In the genomic region with DNA sequence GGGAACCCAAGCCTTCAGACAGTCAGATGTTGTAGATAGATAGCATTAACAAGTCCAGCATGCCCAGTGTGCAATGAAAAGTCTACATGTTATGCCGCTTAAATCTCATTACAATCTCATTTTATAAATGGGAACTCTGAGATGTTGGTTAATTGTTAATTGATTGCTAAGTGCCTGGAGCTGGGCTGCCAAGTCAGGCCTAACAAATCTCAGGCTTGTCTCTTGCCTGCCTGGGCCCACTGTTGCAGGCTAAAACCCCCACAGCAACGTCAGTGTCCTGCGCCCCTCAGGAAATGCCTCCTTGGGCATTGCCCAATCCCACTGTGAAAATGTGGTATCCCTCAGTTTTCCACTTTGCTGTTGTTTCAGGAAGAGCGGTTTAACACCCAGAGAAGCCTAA, we compare ENCODE assay signal across 13 mouse cellular contexts.
"Had no signal": no experiment of that assay in that cellular context is flagged by ENCODE, and none has a peak within 500 bp of the region (broad histone marks: within the 10 kb centered on the region; RNA-seq: fewer than 3 reads in every experiment).

No protein-coding gene starts in this region.

- H3K4me3 ChIP-seq: hindbrain, embryonic 15.5 days; limb, embryonic 15.5 days; liver, embryonic 12.5 days; megakaryocyte, embryonic 14.5 days; midbrain, embryonic 15.5 days; neural tube, embryonic 12.5 days had no signal

- H3K4me2 ChIP-seq: hindbrain, embryonic 15.5 days; limb, embryonic 15.5 days; liver, embryonic 12.5 days; lung, embryonic 14.5 days; midbrain, embryonic 11.5 days; midbrain, embryonic 15.5 days; neural tube, embryonic 12.5 days had no signal

- H3K9ac ChIP-seq: hindbrain, embryonic 15.5 days; limb, embryonic 15.5 days; liver, embryonic 12.5 days; lung, embryonic 14.5 days; midbrain, embryonic 15.5 days; neural tube, embryonic 12.5 days had no signal

- H3K4me1 ChIP-seq: limb, embryonic 15.5 days; liver, embryonic 12.5 days; megakaryocyte, embryonic 14.5 days had no signal

- H3K27me3 ChIP-seq: hindbrain, embryonic 15.5 days; limb, embryonic 15.5 days; liver, embryonic 12.5 days; megakaryocyte, embryonic 14.5 days; midbrain, embryonic 15.5 days; neural tube, embryonic 12.5 days had no signal

- DNase-seq: lung, embryonic 14.5 days; lung, postnatal 10 days; lung, postnatal 4 days; thymus, postnatal 25 days had no signal

- ATAC-seq: inflammation-experienced regulatory T-cells, adult 6 months; liver, embryonic 12.5 days; midbrain, embryonic 15.5 days had no signal

- H3K36me3 ChIP-seq: hindbrain, embryonic 15.5 days; limb, embryonic 15.5 days; liver, embryonic 12.5 days; midbrain, embryonic 15.5 days; neural tube, embryonic 12.5 days had no signal

- H3K27ac ChIP-seq: hindbrain, embryonic 15.5 days; limb, embryonic 15.5 days; liver, embryonic 12.5 days; midbrain, embryonic 15.5 days; neural tube, embryonic 12.5 days; stomach, postnatal 0 days had no signal

- H3K9me3 ChIP-seq: hindbrain, embryonic 15.5 days; limb, embryonic 15.5 days; liver, embryonic 12.5 days; megakaryocyte, embryonic 14.5 days; midbrain, embryonic 15.5 days; neural tube, embryonic 12.5 days had no signal
